Mouse (Mus musculus) retina, adult 2 months (tissue): ENCODE measurements at regions not wholly inside any gene's neighbourhood (a gene's known extent, or its start where the extent isn't known, plus 50 kb on each side); places are given as distances from the start of the nearest gene placed in this dataset.
A peak's percentile ranks its signal among the peaks of the same experiment; 100 is the strongest.

Experiments used
- DNase-seq: peaks from one replicate; pipeline ENCODE4 v3.0.0-alpha.2; 2012; ENCODE audit warnings: low read depth, low spot score

DNA sequence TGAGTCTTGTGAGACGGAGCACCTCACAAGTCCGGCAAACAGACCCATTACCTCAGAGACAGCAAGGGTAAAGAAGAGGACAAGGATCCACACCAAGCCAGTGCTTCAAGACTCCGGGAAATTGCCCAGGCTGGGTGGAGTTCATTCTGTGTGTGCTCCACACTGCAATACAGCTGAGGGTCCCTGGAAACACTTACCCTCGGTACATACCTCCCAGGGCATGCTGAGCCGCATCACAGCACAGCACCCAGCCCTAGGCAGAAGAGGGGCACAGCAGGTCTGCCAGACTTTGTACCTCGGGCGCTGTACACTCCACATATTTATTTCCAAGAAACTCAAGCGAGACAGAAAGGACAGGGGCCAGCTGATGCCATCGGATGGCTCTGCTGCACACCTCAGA is 54.5 kb upstream of the Cmc1 start:
- no peak for DNase-seq

DNA sequence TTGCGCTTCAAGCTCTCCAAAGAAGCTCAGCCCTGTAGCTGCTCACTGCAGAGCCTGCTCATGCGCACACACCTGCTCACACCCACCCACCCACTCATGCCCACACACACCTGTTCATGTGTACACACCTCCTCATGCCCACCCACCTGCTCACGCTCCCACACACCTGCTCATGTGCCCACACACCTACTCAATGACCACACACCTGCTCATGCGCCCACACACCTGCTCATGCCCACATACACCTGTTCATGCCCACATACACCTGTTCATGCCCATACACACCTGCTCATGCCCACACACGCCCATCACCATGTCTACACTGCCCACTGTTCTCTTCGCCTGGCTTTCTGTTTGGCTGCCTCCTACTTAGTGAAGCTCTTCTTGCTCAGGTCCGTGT is 56.5 kb upstream of the Cmc1 start:
- no peak for DNase-seq

DNA sequence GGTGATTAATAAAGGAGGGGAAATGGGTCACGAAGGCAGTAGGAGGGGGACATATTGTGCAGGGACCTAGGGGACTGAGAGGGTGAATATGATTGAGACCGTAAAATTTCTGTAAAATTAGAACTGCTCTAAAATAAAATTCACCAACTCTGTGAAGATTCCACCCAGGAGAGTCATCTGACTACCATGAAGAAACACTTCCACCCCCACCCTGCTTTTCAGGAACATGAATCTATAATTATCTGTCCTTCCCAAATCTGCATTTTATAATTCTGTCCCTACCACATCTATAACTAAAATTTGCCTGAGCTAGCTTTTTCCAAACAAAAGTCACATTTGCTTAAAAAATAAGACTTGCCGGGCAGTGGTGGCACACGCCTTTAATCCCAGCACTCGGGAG is 69.7 kb upstream of the Cmc1 start:
- DNase-seq, result no peak

DNA sequence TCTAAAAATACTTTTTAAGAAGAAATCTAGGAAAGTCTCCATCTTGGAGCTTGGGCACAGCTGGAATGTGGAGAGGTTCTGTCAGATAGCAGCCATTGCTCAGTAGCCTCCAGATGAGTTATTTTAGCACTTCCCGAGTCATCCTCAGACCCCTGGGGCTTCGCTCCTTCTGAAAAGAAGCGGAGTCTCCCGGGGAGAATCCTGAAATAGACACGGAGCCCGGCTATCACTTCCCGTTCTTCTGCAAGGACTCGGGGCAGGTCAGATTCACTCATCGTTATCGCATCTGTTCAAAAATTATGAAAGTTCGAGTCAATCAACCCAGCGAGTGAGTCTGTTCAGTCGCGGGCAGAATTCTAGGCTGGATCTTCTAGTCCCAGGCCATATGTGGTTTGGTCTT is 71.2 kb upstream of the Cmc1 start:
- DNase-seq, result no peak

DNA sequence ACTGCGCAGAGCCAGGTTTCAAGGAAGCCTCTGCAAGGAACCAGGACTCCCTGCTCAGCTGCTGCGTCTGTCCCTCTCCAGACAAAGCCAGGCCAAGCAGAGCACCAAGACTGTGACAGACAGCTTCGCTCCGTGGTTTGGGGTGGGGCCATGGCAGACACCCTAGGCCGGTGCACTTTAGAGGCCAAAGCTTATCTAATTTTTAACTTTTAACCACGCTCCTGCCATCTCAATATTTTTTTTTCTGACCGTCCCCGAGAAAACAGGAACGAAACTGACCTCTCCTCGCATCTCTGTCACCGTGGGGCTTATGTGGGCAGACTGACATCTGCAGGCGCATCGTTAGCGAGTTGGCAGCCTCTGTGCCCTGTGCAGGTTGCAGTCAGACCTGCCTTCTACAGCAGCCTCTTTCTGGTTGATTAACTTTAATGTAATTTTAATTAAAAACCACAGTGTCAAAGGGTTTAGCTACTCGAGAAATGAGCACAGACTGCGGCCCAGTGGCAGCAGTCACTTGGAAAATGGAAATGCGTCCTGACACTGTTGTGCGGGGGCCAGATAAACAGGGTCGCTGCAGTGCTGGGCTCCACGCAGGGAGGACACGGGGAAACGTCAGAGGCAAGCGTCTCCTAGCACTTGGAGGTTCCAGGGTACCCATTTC is 77.6 kb upstream of the Cmc1 start:
- DNase-seq, result no peak

DNA sequence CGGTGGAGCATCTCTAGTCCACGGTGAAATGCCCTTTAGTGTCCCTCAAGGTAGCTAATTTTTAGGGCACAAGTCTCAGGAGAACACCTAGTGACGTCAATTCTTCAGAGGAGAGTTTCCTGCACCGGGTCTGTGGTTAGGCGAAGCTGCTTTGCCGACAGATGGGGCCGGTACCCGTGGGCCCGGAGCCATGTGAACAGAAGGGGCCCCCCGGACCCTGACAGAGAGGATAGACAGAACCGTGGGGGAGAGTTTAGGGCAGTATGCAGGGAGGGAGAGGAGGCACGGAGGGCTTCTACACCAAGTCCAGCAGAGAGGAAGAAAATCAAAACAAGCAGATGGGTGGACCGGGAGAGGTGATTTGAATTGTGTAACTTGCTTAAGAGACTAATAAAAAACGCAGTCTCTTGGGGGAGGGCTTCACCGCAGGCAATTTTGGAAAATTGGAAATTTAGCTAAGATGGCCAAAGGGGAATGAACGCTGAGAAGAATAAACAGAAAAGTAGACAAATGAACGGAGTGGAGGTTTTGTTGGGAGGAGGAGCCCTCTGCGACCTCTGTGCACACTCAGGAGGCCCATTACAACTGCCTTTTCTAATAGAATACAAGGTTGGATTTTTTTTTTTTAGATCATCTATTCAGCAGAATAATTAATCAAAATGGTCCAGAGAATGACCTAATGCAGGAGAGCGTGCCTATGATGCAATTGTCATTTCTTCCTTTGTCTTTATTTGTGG is 78.9 kb upstream of the Cmc1 start:
- DNase-seq, result no peak

DNA sequence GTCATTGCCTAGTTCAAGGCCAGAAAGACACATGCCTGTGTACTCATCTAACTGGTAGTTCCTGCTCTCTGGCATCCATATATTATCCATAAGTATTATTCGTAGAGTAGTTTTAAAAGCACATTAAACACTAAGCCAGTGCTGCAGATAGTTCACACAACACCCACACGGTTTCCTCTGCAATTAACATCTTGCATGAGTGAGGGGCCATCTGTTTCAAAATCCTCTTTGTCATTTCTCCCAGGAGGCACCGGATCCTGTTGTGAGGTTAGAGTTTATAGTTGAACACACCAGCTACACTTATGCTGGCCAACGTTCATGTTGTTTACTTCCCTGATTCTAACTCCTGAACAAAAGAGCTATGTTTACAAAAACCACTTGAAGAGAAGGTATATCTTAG is 90.7 kb upstream of the Cmc1 start:
- DNase-seq, result no peak

DNA sequence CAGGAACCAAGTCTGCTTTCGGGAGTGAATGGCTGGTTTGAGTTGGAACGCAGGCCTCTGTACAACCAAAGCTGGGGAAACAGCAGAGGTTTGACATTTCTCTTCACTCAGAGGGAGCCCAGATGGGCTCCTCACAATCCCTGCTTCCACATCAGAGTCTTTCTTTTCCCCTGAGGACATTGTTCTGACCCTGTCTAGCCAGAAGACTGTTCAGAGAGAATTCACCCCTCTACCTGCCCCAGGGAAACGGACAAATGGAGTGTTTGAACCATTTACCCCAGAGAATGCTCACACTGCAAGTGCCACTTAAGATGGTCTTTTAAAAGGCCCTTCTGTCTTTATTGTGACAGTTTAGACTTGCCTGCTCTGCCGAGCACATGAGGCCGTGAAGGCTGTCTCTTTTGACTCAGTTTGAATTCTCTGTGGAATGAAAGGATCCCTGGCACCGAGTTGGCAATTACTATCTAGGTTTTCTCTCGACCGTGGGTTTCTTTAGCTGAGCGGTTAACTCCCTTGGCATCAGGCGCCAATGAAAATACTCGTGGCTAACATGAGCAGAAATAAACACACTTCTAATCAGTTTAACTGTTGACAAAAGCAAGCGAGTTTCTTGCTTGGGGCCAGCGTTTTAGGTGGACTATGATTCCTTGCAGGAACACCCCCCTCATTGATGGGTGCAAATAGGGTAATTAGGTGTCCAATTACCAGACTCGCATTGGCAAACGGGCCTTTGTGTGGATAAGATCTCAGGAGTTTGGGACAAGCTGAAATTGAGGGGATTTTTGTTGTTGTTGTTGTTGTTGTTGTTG is 97.0 kb upstream of the Cmc1 start:
- no peak for DNase-seq

DNA sequence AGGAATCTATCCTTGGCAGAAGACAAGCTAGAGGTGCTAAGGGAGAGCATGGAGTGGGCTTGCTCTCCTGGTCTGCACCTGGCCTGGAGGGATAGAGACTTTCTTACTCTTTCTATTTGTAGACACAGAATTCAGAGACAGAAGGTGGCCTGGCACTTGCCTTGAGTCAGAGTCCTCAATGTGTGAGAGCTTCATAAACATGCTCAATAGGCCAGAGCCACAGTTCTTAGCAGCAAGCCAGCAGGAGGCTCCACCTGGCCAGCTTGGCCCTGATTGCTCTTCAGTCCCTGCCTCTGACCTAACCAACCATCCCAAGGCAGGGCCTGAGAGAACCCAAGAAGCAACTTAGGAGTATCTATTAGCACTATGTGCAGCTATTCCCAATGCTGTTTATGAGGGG is 103.9 kb upstream of the Cmc1 start:
- no peak for DNase-seq

DNA sequence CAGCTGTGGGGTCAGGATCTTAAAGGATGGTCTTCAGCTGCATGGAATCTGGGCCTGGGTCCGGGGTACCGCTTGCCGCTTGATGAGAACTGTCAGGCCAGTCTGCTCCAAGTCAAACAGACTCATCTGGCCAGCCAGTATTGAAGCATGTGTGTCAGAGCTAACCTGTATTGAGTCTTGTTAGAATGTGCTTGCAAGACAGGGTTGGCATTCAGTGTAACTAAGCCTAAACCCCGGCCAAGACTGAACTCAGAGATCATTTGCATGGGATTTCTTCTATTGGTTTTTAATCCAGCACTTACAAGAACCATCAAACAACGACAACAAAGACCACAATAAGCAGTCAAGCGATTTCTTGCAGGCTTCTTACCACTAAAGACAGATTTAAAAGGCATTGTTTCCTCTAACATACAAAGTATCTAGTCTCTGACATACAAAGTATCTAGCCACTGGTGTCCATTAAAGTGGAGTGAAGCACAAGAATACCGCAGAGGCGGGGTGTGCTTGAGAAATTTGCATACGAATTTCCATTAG is 105.3 kb upstream of the Cmc1 start:
- no peak for DNase-seq

DNA sequence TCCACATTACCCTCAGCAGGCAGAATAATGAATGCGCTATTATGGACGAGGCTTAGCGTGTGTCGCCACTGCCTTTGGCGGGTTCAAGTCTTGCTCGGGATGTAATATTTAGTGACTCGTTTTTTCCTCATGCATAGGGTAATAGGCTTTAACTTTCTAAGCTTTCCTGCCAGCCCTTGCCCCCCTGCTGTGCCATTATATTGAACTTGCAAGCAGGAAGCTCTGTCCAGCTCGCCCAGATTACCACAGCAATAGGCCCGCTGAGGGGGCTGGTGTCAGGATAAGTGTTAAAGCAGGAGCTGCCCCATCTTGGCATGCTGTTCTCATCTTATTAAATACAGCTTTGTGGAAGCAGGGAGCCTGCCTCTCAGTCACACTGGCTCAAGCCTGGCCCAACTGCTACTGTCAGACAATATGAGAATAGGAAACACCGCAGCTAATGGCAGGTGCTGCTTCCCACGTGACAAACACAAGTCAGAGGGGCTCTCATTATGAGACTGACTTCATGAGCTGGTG is 105.8 kb upstream of the Cmc1 start:
- DNase-seq, result no peak

DNA sequence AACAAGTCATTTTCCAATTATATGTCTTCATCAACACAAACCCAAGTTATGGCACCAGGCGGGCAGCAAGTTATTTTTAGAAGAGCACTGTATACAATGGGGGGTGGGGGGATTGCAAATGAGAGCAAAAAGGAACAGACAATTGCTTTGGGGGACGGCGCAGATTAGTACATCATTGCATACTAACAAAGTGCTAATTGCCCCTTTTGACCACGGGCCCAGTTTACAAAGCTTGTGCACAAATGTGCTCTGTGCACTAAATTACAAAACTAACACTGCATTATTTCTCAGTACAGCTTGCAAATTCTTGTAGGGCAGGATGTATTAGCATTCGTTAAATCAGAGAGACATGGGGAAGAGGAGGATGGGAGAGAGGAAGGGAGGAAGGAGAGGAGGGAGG is 116.3 kb upstream of the Cmc1 start:
- no peak for DNase-seq

DNA sequence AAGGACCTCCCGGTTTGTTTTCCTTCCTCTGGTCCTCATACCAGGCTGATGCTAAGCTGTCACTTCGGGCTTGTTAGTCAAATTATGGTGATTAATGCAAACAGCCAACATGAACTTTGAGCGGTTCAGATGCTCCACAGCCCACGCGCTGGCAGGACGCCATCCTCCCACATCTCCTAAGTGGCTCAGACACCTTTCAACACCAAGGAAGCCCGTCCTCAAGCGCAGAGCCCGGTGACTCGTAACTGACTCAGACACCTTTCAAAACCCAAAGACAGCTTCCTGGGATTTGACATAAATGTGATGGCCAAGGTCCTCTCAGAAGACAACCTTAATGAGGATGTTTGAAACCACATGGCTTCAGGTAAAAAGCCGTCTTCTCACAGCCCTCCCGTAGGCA is 121.7 kb upstream of the Cmc1 start:
- no peak for DNase-seq

DNA sequence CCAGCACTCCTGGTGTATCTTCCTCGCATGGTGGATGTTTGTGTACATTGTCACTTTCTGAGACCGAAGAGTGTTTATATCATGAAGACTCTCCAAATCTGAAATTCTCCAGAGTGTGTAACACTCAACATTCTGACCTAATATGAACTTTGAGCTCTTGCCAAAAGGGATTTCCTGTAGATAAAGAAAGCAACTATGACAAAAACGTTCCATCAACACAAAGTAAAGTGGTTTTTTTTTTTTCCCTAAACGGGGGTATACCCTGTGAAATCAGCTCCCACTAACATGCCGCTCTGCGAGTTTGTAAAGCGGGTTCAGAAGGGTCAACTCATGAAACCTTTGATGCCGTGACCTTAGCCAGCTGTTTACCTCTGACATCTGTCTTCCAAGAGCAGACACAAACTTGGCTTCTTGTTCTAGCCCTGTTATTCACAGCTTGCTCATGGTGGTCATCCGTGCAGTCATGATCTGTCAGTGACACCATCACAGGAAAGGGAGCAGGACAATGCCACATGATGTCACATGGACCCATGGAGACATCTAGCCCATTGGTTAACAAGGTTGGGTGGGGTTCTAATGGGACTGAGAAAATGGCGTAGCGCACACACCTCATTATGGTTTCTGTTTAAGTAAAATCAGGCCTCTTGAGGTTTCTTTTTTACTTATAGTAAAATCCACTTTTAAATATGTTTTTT is 122.9 kb upstream of the Cmc1 start:
- no peak for DNase-seq

DNA sequence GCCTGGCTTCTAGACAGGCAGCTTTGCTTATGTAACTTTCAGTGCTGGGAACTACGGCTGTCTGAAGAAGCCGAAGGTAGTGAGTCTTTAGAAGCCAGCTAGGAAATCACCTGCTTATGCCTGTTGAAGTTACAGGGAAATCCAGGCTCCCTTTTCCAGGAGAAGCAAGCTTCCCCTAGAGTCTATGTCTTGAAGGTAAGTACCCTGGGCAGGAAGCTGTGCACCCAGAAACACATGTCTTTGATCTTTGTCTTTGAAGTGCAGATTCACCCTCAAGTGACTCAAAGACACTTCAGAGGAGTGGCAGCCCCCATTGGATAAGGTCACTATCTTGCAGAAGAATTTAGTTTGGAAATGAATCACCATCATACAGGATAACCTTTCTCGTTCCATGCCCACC is 135.5 kb upstream of the Cmc1 start:
- no peak for DNase-seq

DNA sequence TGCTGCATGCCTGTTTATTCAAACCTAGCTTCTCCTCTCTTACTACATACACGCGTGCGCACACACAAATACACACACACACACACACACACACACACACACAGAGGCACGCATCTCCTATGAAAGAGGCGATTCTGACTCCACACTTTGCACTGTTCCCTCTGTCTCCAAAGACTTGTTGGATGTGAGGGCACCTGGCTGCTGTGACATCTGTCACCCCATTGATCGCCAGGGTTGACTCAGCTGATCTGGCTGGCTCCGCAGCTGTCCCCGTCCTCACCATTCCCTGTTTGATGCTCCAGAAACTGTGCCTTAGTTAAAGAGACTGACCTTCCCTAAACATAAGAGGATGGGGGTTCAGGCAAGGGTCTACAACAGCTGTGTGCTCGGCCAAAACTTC is 137.6 kb upstream of the Cmc1 start:
- no peak for DNase-seq

DNA sequence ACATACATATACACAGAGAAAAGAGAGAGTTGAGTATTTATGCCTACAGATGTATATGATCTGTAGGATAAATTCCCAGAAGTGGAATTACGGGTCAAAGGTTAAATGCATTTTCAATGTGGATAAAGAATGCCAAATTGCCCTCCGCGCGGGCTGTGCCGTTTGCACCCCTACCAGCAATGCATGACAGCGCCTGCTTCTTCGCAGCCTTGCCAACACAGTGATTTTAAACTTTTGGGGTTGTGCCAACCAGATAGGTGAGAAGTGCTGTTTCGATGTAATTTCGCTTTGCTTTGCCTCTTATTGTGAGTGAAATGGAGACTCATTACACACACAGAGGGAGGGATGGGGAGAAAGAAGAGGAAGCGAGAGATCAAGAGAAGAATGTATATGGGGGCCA is 142.9 kb upstream of the Cmc1 start:
- DNase-seq, result no peak

DNA sequence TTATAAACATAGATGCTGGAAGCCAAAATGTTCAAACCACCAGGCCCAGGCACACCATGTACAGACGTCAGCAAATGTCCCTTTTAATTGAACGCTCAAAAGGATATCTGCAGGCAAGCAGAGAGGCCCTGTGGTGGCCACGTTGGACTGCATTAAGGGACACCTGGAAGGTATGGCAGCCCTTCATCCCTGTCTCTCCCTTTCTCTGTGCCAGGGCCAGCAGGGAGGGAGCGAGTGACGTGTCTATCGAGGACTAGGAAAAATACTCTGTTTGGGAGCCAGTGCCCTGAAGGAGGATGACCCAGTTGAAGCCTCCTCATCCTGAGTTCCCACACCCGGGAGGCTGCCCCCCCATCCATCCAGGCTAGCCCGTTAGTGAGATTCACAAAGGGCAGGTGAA is 144.0 kb upstream of the Cmc1 start:
- no peak for DNase-seq

DNA sequence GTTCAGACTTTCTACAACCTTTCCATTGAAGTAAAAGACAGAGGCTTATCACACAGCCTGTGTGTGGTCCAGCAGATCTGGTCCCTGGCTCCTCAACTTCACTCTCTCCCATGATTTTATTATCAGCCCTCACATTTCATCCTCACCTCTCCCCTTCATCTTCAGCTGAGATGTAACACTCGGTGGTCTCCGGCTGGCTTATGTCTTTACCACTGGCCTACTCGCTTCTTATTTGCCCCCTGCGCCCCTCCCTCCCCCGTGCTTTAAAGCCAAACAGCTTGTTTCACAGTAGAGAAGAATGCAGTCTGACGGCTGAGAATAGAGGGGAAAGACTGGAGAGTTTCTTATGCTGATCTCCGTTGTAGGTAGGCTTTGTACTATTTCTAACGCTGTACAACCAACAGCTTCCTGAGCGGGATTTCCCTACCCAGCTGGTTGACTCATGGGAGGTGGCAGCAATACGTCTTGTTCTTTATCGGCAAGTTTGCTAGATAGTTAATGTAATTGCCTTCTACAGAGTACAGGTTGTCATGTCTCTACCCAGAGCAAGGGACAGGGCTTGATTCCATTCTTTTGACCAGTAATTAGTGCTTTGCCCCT is 152.9 kb upstream of the Cmc1 start:
- DNase-seq, result no peak

DNA sequence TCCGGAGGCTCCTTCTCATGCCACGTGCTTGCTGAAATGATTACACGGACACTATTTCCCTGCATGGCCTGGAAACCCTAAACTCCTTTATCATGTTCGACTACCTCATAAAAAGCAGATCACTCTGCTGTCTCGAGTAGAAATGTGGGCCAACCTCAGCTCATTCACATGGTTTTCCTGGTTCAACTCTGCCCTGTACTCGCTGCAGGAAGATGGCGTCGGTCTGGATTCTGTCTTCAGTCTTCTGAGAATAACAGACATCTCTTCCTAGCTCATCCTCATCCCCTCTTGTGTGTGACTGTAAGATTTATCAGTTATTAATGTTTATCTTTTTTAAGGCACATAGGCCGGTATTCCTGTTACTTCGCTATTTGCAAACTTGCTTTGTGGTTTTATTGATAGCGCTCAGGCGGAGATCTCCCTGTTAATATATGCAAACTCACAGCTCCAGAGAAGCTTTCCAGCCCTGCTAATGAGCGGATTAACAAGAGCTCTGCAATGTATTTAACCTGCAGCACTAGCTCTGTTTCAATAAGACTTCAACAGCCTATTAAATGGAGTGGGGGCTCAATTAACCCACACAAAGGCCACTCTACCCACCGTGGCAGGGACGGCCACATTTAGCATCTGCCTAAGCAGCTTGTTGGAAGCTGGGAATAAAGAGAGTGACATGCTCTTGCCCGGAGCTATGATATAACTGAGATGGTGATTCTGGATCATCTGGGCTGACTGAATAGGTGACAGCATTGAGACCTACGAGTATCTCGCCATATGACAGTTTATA is 159.5 kb upstream of the Eomes start:
- peak; percentile 2 for DNase-seq

DNA sequence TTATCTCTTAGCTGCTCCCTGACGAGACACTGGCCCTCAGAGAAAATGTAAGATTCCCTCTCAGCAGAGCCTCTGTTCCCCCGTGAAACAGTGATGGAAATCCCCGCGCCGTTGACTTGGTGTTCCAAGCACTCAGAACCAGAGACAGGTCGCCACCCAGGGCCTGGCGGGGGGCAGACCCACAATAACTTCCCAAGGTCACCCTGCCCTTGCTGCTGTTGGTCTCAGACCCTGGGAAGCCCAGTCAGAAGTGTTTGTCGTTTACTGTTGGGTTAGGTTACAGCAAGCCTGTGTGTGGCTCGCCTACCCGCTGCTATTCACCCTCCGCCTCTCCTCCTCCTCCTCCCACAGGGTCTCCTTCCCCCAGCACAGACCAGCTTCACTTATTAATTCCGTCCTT is 154.2 kb upstream of the Eomes start:
- DNase-seq, result no peak
